Mouse (Mus musculus) intestine, postnatal 0 days (tissue): ENCODE results near the gene Htt. TPM values are rescaled to one million over a fixed set of nuclear protein-coding genes. Genes with fewer than 3 reads are reported as not detected.
"Not testable (repeated sequence)": the region's sequence is repeated elsewhere in the genome, so short reads cannot be mapped to it uniquely, and the experiment has no call there.

Source experiments
- ATAC-seq: fragments of 200-750 bp; cut with Nextera tagmentation; 2 replicates; pipeline ENCODE4 v1.8.0; 2017; ENCODE audit warnings: mild to moderate bottlenecking, moderate TSS enrichment, moderate library complexity
- H3K27ac ChIP-seq: fragments of 300-500 bp; sonication (generic); 2 replicates; pipeline ENCODE4 v1.5.1; 2014; ENCODE audit warnings: mild to moderate bottlenecking, low read depth, low read length, moderate library complexity
- H3K27me3 ChIP-seq: fragments of 300-500 bp; sonication (generic); replicated peaks from 2 replicates; pipeline ENCODE4 v1.6.1; 2014; ENCODE audit warnings: low read length, mixed read lengths; ENCODE audit not compliant: control insufficient read depth, insufficient read depth
- H3K36me3 ChIP-seq: fragments of 300-500 bp; sonication (generic); 2 replicates; pipeline ENCODE4 v1.6.1; 2014; ENCODE audit warnings: mild to moderate bottlenecking, moderate library complexity; ENCODE audit not compliant: control insufficient read depth, insufficient read depth
- H3K4me1 ChIP-seq: fragments of 300-500 bp; sonication (generic); replicated peaks from 2 replicates; pipeline ENCODE4 v1.6.1; 2014; ENCODE audit warnings: antibody characterized with exemption, low read length, mixed read lengths; ENCODE audit not compliant: control insufficient read depth, insufficient read depth
- H3K4me2 ChIP-seq: fragments of 300-500 bp; sonication (generic); replicated peaks from 2 replicates; pipeline ENCODE4 v1.6.1; 2014; ENCODE audit warnings: low read depth, mild to moderate bottlenecking, moderate library complexity
- H3K4me3 ChIP-seq: fragments of 300-500 bp; sonication (generic); 2 replicates; pipeline ENCODE4 v1.5.1; 2014; ENCODE audit warnings: low read depth, low read length
- H3K9ac ChIP-seq: fragments of 300-500 bp; sonication (generic); 2 replicates; pipeline ENCODE4 v1.6.1; 2014; ENCODE audit warnings: mild to moderate bottlenecking, low read depth, low read length
- H3K9me3 ChIP-seq: fragments of 300-500 bp; sonication (generic); 2 replicates; pipeline ENCODE4 v1.6.1; 2016; ENCODE audit warnings: mixed run types; ENCODE audit not compliant: control insufficient read depth
- CTCF ChIP-seq: sonication (generic); IDR thresholded peaks from 2 replicates; pipeline ENCODE4 v1.5.1; 2016; ENCODE audit warnings: low read depth, mild to moderate bottlenecking, control low read depth, antibody characterized with exemption, moderate library complexity
- WGBS: fragments of 180-500 bp; shearing (Covaris S2); extraction: QIAGEN DNeasy Blood & Tissue Kit; methylation state at CpG from one replicate; pipeline ENCODE4 v1.1.7; 2014; 5-methylcytosine and 5-hydroxymethylcytosine counted together
- polyA plus RNA-seq: library from polyadenylated mRNA; unstranded; fragments of >200 nt; fragmentation: Nextera tagmentation; extraction: Ambion mirVana; gene quantifications from 2 replicates; pipeline ENCODE4 v1.2.1, GENCODE M21; 2015

The Htt gene
- polyA plus RNA-seq, 1 experiment from 2014 or later = 3.7 TPM

DNA sequence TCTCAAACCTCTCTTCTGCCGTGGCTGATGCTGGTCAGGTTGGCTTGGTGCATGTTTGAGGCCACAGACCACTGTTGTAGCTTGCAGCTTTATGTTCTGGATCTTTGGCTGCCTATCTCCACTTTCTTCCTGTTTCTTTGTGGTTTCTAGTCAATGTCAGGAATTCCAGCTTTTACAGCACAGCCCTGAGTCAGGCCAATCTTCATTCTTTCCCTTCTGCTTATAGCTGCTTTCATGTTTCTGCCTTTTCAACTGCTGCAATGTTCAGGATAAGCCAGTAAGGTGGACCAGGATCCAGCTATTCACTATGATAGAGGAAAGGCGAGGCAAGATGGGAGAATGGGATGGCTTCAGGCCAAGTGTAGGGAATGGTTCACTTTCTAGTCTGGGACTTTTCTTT is 29.6 kb downstream of the Htt start:
- TF ChIP-seq CTCF = no peak
- no peak overlapping the region for H3K27ac ChIP-seq
- no peaks in the 10 kb centered on the region for H3K4me1 ChIP-seq
- no peak for ATAC-seq
- no peak overlapping the region for H3K9ac ChIP-seq
- no peak overlapping the region for H3K4me2 ChIP-seq
- H3K36me3 ChIP-seq = peaks cover 34% of the 10 kb centered on the region
- H3K4me3 ChIP-seq = no peak overlapping the region
- H3K27me3 ChIP-seq = no peaks in the 10 kb centered on the region
- H3K9me3 ChIP-seq = no peaks in the 10 kb centered on the region
- 97% methylated on average over 2 of the region's 2 CpGs for WGBS

DNA sequence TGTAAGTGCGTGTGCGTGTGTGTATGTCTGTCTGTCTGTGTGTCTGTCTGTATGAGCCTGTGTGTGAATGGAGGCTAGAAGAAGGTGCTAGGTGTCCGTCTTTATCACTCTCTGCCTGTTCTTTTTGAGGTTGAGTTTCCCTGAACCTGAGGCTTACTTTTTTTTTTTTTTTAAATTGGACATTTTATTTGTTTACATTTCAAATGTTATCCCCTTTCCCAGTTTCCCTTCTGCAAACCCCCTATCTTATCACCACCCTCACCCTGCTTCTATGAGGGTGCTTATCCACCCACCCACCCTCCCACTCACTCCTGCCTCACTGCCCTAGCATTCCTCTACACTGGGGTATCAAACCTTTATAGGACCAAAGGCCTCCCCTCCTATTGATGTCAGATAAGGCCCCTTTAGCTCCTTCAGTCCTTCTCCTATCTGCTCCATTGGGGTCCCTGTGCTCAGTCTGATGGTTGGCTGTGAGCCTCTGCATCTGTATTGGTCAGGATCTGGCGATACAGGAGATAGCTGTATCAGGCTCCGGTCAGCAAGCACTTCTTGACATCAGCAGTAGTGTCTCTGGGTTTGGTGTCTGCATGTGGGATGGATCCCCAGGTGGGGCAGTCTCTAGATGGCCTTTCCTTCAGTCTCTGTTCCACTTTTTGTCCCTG is 38.9 kb downstream of the Htt start:
- Histone ChIP-seq H3K4me3 (no peak overlapping the region), H3K36me3 (peaks cover 48% of the 10 kb centered on the region), H3K9me3 (no peaks in the 10 kb centered on the region), H3K27ac (no peak overlapping the region), H3K4me2 (no peak overlapping the region), H3K27me3 (no peaks in the 10 kb centered on the region), H3K4me1 (no peaks in the 10 kb centered on the region), H3K9ac (no peak overlapping the region)
- no peak for ATAC-seq
- no peak for TF ChIP-seq CTCF
- 92% methylated on average over 5 of the region's 5 CpGs for WGBS

DNA sequence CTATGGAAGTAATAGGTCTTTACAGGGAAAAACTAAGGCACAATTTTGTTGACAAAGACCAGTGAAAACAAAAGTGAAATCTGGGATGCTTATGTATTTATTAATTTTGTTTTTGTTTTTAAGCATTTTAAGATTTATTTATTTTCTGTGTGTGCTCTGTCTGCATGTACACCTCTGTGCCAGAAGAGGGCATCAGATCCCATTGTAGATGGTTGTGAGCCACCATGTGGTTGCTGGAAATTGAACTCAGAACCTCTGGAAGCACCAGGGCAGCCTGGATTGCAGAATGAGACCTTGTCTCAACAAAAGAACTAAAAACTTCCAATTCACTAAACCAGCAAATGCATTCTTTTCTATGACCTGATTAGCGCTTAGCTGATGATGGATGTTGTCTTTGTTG is 44.5 kb downstream of the Htt start:
- H3K4me3 ChIP-seq = no peak overlapping the region
- no peaks in the 10 kb centered on the region for H3K9me3 ChIP-seq
- no peaks in the 10 kb centered on the region for H3K4me1 ChIP-seq
- peak; percentile 36 for TF ChIP-seq CTCF
- 97% methylated on average over 1 of the region's 1 CpGs for WGBS
- no peaks in the 10 kb centered on the region for H3K27me3 ChIP-seq
- H3K4me2 ChIP-seq = no peak overlapping the region
- peaks cover 44% of the 10 kb centered on the region for H3K36me3 ChIP-seq
- no peak for ATAC-seq
- H3K9ac ChIP-seq = no peak overlapping the region
- no peak overlapping the region for H3K27ac ChIP-seq

DNA sequence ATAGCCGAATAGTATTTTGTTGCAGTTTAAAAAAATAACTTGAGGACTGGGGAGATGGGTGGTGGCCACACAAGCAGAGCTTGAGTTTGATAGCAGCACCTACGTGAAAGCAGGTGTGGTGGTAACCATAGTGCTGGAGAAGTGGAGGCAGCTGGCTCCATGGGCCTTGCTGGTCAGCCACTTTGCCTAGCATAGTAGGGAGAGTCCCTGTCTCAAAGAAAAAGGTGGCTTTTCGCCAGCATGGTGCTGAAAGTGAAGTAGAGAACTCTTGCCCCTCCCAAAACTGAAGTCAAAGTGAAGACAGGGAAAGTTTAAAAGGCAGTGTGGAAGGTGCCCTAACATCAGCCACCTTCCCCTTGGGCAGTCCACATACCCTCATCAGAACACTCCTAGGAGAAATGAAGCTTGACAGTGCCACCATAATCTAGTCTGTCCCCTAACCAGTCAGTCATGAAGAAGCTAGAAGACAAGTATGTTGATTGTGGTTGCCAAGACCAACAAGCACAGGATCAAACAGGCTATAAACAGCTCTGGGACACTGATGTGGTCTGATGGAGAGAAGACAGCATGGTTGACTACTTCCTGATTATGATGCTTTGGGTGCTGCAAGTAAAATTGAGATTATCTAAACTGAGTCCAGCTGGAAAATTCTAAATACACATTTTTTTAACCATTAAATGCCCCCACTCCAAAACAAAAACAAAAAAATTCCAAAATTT is 61.0 kb downstream of the Htt start:
- H3K9me3 ChIP-seq = no peaks in the 10 kb centered on the region
- no peaks in the 10 kb centered on the region for H3K4me1 ChIP-seq
- no peak overlapping the region for H3K4me3 ChIP-seq
- no peak for TF ChIP-seq CTCF
- no peak for ATAC-seq
- WGBS = 89% methylated on average over 3 of the region's 3 CpGs
- peaks cover 56% of the 10 kb centered on the region for H3K36me3 ChIP-seq
- H3K9ac ChIP-seq = no peak overlapping the region
- no peak overlapping the region for H3K27ac ChIP-seq
- H3K27me3 ChIP-seq = no peaks in the 10 kb centered on the region
- H3K4me2 ChIP-seq = no peak overlapping the region

DNA sequence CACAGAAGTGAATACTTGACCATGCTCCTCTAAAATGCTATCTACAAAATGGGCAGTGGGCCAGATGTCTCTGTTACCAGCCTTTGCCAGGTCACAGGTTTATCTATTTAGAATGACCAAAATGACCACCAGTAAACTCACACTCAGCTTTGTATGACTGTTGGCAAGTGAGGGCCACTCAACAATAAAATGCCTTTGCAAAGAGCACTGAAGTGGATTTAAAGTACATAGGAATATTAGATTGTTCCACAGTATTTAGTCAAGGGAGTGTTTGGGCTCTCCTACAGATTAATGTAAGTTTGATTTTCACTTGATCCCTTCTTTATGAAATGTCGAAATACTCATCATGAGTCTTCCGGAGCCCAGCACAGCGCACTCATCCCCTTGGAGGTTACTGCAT is 92.5 kb downstream of the Htt start:
- Histone ChIP-seq H3K27ac (no peak overlapping the region), H3K27me3 (no peaks in the 10 kb centered on the region), H3K4me3 (no peak overlapping the region), H3K4me1 (no peaks in the 10 kb centered on the region), H3K4me2 (no peak overlapping the region), H3K9ac (no peak overlapping the region), H3K9me3 (no peaks in the 10 kb centered on the region), H3K36me3 (peaks cover 40% of the 10 kb centered on the region)
- TF ChIP-seq CTCF = no peak
- no peak for ATAC-seq
- WGBS = 100% methylated on average over 3 of the region's 3 CpGs

DNA sequence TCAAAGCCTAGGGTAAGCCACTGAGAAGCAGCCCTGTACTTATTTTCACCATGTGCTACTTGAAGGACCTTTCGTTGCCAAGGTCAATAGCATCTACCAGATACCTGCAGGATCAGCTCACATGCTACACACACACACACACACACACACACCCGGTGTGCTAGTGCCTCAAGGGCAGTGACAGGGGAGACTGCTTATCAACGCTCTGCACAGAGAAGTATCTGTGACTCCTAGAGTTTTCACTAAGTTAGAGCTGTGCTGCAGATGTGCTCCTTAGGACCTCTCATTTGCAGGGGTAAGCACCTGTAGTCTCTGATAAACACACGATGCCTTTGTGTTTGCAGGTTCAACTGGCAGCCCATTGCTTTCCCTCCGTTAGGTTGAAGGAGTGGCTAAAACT is 103.8 kb downstream of the Htt start:
- Histone ChIP-seq H3K4me1 (no peaks in the 10 kb centered on the region), H3K27ac (no peak overlapping the region), H3K9me3 (no peaks in the 10 kb centered on the region), H3K4me2 (no peak overlapping the region), H3K9ac (no peak overlapping the region), H3K27me3 (no peaks in the 10 kb centered on the region), H3K36me3 (peaks cover 49% of the 10 kb centered on the region), H3K4me3 (no peak overlapping the region)
- ATAC-seq = no peak
- WGBS = 87% methylated on average over 5 of the region's 5 CpGs
- no peak for TF ChIP-seq CTCF

DNA sequence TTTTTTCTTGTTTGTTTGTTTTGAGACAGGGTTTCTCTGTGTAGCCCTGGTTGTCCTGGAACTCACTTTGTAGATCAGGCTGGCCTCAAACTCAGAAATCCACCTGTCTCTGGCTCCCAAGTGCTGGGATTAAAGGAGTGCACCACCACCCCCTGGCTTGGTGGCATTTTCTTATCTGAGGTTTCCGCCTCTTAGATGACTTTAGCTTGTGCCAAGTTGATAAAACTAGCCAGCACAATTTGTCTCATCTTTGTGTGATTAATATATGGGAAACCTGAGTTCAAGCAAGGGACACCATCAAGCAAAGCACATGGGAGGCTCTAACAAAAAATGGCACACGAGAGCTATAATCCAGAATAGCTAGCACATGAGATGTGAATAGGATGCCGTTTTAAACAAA is 118.8 kb downstream of the Htt start:
- not testable (repeated sequence) for H3K4me1 ChIP-seq, H3K27me3 ChIP-seq, ATAC-seq, H3K4me3 ChIP-seq, H3K9me3 ChIP-seq, H3K9ac ChIP-seq, H3K4me2 ChIP-seq, H3K27ac ChIP-seq
- H3K36me3 ChIP-seq = peaks cover 75% of the 10 kb centered on the region
- WGBS = 86% methylated on average over 3 of the region's 3 CpGs
